Mouse (Mus musculus) olfactory bulb, adult 2 months (tissue): ENCODE measurements around the gene Mdga1.

Source experiments
- CTCF ChIP-seq: fragments of 200-500 bp; IDR thresholded peaks from 2 replicates; pipeline ENCODE4 v1.5.1; 2012; ENCODE audit warnings: low read depth, mild to moderate bottlenecking, low read length, moderate library complexity; ENCODE audit not compliant: insufficient read depth
- POLR2A ChIP-seq: fragments of 200-500 bp; IDR thresholded peaks from 2 replicates; pipeline ENCODE4 v1.6.1; 2012; ENCODE audit warnings: mild to moderate bottlenecking, low read depth, low read length, moderate library complexity; ENCODE audit not compliant: insufficient read depth

DNA sequence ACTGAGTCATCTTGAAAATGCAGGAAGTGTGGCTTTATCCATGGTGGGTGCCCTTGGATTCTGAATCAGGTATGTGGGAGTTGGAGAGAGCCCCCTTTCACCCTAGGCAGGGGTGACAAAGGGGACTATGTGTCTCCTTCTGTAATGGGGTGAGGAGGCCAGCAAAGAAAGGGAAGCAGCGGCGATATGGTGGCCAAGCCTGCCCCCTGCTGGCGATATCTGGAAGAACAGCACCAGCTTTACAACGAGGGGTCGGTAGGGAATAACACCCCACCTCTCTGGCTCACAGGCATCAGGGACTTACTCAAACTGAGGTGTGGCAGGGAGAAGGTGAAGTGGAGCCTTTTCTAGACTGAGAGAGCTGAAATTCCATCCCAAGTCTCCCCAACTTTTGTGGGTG, 87.0 kb downstream of the Mdga1 start:
- TF ChIP-seq CTCF (peak; percentile 88), POLR2A (no peak)
